Mouse (Mus musculus): Measurements from ENCODE around the gene Olfr799. TPM values are rescaled to one million over a fixed set of nuclear protein-coding genes. Genes with fewer than 3 reads are reported as not detected.

Olfr799 gene
- not detected for total RNA-seq (2023)

GRCm38 (mm10) chr10:129637184-129637583 is at the start of gene Olfr799:
Olfr799 (plus strand) TSS chr10:129637484.

GRCm38 (mm10) chr10:129612470-129612869 is 24.8 kb upstream of the Olfr799 start, which contains the start of gene Olfr796:
Olfr796 (minus strand) TSS chr10:129612570.

GRCm38 (mm10) chr10:129627834-129628233 is 9.4 kb upstream of the Olfr799 start, which contains the start of gene Olfr798:
Olfr798 (minus strand) TSS chr10:129627934.

GRCm38 (mm10) chr10:129657394-129657793 is 20.1 kb downstream of the Olfr799 start, which contains the start of gene Olfr800:
Olfr800 (plus strand) TSS chr10:129657694.

GRCm38 (mm10) chr10:129673765-129674164 is 36.5 kb downstream of the Olfr799 start, which contains the start of gene Olfr801:
Olfr801 (minus strand) TSS chr10:129673865.

GRCm38 (mm10) chr10:129688069-129688468 is 50.8 kb downstream of the Olfr799 start, which contains the start of gene Olfr802:
Olfr802 (minus strand) TSS chr10:129688169.

GRCm38 (mm10) chr10:129694186-129694585 is 56.9 kb downstream of the Olfr799 start, which contains the start of gene Olfr803:
Olfr803 (minus strand) TSS chr10:129694286.

Other genes starting within 250 kb of the Olfr799 start
- not detected for gene Olfr785, start 232.1 kb upstream of the Olfr799 start, total RNA-seq (2023)
- gene Olfr786, start 210.2 kb upstream of the Olfr799 start, total RNA-seq (2023), result not detected
- gene Olfr787, start 175.6 kb upstream of the Olfr799 start, total RNA-seq (2023), result not detected
- gene Olfr788, start 166.5 kb upstream of the Olfr799 start, total RNA-seq (2023), result not detected
- gene Olfr789, start 152.7 kb upstream of the Olfr799 start, total RNA-seq (2023), result not detected
- gene Olfr790, start 139.0 kb upstream of the Olfr799 start, total RNA-seq (2023), result not detected
- not detected for gene Olfr791, start 115.7 kb upstream of the Olfr799 start, total RNA-seq (2023)
- not detected for gene Olfr792, start 98.3 kb upstream of the Olfr799 start, total RNA-seq (2023)
- not detected for gene Olfr794, start 69.8 kb upstream of the Olfr799 start, total RNA-seq (2023)
- not detected for gene Olfr796, start 24.9 kb upstream of the Olfr799 start, total RNA-seq (2023)
- gene Olfr798, start 9.6 kb upstream of the Olfr799 start, total RNA-seq (2023), result not detected
- not detected for gene Olfr800, start 20.2 kb downstream of the Olfr799 start, total RNA-seq (2023)
- not detected for gene Olfr801, start 36.4 kb downstream of the Olfr799 start, total RNA-seq (2023)
- not detected for gene Olfr802, start 50.7 kb downstream of the Olfr799 start, total RNA-seq (2023)
- gene Olfr803, start 56.8 kb downstream of the Olfr799 start, total RNA-seq (2023), result not detected
- gene Olfr804, start 65.7 kb downstream of the Olfr799 start, total RNA-seq (2023), result not detected
- gene Olfr805, start 91.9 kb downstream of the Olfr799 start, total RNA-seq (2023), result not detected
- gene Olfr806, start 104.4 kb downstream of the Olfr799 start, total RNA-seq (2023), result not detected
- not detected for gene Olfr807, start 120.3 kb downstream of the Olfr799 start, total RNA-seq (2023)
- gene Olfr808, start 128.0 kb downstream of the Olfr799 start, total RNA-seq (2023), result not detected
- not detected for gene Olfr809, start 137.2 kb downstream of the Olfr799 start, total RNA-seq (2023)
- gene Olfr810, start 157.4 kb downstream of the Olfr799 start, total RNA-seq (2023), result not detected
- gene Olfr811, start 166.9 kb downstream of the Olfr799 start, total RNA-seq (2023), result not detected
- gene Olfr812, start 208.6 kb downstream of the Olfr799 start, total RNA-seq (2023), result not detected
- not detected for gene Olfr813, start 217.9 kb downstream of the Olfr799 start, total RNA-seq (2023)
- gene Olfr814, start 242.4 kb downstream of the Olfr799 start, total RNA-seq (2023), result not detected

Data from neutrophil, adult 59 days (primary cell).